Mouse (Mus musculus): ENCODE measurements around the gene Cd59b. TPM values are rescaled to one million over a fixed set of nuclear protein-coding genes. Genes with fewer than 3 reads are reported as not detected.
"Not testable (repeated sequence)": the region's sequence is repeated elsewhere in the genome, so short reads cannot be mapped to it uniquely, and the experiment has no call there.

The Cd59b gene
- polyA plus RNA-seq, 1 experiment: not detected

DNA sequence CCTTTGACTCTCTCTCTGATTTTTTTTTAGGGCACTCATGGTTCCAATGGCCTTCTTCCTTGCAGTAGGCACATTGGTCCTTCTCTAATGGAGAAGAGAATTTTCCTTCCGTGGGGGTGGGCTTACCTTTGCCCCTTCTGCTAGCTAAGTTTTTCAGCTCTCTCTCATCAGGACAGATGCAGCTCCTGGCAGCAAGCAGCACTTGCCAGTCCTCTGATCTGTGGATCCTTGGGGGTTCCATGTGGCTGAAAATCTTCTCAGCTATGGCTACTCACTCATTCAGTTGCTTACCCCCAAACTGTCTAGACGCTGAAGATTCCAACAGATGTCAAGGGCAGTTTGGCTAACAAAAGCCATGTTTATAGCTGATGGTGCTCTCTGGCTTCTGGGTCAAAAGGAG is 23.7 kb downstream of the Cd59b start:
- Histone ChIP-seq H3K27ac (ENCODE audit: insufficient read depth, low read depth, low read length) (no peak overlapping the region), H3K4me1 (ENCODE audit: control insufficient read depth, insufficient read depth, low read length) (no peaks in the 10 kb centered on the region), H3K4me3 (ENCODE audit: insufficient read depth, low read depth, low read length) (no peak overlapping the region)
- WGBS: 87% methylated on average over 2 of the region's 2 CpGs
- TF ChIP-seq CTCF (IDR thresholded peaks at IDR 0.05; ENCODE audit: insufficient read depth, low read depth, low read length): no peak
- no peak for TF ChIP-seq POLR2A (IDR thresholded peaks at IDR 0.05; ENCODE audit: insufficient read depth, low read depth, low read length)

GRCm38 (mm10) chr2:104095741-104096213 is 26.1 kb downstream of the Cd59b start, which contains the start of gene Cd59a:
Gene Cd59a, plus strand, starts transcription at chr2:104095801.
- 21% methylated on average over 15 of the region's 15 CpGs for whole genome bisulfite sequencing
- Histone ChIP-seq H3K27ac (ENCODE audit: insufficient read depth, low read depth, low read length) (0 out of 2 replicates have a peak within 1 kb of the TSS, but pooled peaks have one; percentile 36), H3K4me3 (ENCODE audit: insufficient read depth, low read depth, low read length) (peak within 1 kb of the TSS; percentile 39), H3K4me1 (ENCODE audit: control insufficient read depth, insufficient read depth, low read length) (no peaks in the 10 kb centered on the region)
- TF ChIP-seq POLR2A (IDR thresholded peaks at IDR 0.05; ENCODE audit: insufficient read depth, low read depth, low read length) (no peak), CTCF (IDR thresholded peaks at IDR 0.05; ENCODE audit: insufficient read depth, low read depth, low read length) (no peak)

DNA sequence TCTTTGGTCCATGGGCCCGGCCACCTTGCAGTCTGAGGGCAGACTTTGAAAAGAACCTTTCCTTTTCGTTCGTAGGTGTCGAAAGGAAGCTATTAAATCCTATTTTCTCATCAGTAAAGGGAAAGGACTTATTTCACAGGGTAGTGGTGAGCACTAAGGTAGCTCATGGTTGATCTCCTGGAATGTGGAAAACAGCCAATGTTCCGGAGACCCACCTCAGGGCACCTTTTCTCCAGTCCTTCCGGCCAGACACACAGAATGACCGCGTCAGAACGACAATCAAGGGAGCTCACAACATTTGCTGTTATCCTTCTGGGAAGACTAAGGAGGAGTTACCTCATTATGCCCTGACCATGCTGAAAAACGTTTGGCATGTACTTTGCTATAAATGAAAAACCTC is 26.6 kb downstream of the Cd59b start:
- 0 out of 2 replicates have a peak overlapping the region, but pooled peaks have one; percentile 36 for H3K27ac ChIP-seq (ENCODE audit: insufficient read depth, low read depth, low read length)
- 68% methylated on average over 10 of the region's 10 CpGs for WGBS
- peak overlapping the region; percentile 39 for H3K4me3 ChIP-seq (ENCODE audit: insufficient read depth, low read depth, low read length)
- H3K4me1 ChIP-seq (ENCODE audit: control insufficient read depth, insufficient read depth, low read length): no peaks in the 10 kb centered on the region
- TF ChIP-seq POLR2A (IDR thresholded peaks at IDR 0.05; ENCODE audit: insufficient read depth, low read depth, low read length): no peak
- no peak for TF ChIP-seq CTCF (IDR thresholded peaks at IDR 0.05; ENCODE audit: insufficient read depth, low read depth, low read length)

DNA sequence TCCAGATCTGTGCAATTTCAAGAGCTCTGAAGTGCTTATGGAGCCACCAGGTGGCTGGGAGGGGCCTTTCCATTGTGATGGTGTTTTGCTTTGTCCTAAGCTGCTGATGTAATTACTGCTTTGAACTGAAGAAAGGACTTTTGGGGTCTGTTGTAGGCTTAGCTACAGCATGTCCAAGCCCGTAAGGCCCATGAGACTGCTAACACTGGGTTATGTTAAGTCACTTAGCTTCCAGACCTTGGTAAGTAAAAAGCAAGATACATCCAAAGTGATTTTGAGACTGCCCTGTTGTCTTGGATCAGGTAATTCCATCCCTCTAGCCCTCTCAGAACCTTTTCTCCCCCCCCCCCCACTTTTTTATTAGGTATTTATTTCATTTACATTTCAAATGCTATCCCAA is 27.1 kb downstream of the Cd59b start:
- not testable (repeated sequence) for H3K4me3 ChIP-seq (ENCODE audit: insufficient read depth, low read depth, low read length); H3K27ac ChIP-seq (ENCODE audit: insufficient read depth, low read depth, low read length); H3K4me1 ChIP-seq (ENCODE audit: control insufficient read depth, insufficient read depth, low read length)
- 92% methylated on average over 1 of the region's 1 CpGs for WGBS

DNA sequence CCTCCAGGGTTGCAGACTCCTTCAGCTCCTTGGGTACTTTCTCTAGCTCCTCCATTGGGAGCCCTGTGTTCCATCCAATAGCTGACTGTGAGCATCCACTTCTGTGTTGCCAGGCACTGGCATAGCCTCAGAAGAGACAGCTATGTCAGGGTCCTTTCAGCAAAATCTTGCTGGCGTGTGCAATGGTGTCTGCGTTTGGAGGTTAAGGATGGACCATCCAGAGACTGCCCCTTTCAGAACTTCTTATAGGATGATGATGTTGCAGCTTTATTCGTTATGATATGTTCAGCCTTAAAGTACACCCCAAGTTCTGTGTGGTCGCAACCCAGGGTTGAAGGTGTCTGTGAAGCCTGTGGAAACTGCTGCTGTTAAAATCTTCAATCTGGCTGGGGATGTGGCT is 27.7 kb downstream of the Cd59b start:
- 97% methylated on average over 4 of the region's 4 CpGs for WGBS
- not testable (repeated sequence) for H3K4me1 ChIP-seq (ENCODE audit: control insufficient read depth, insufficient read depth, low read length); H3K4me3 ChIP-seq (ENCODE audit: insufficient read depth, low read depth, low read length); H3K27ac ChIP-seq (ENCODE audit: insufficient read depth, low read depth, low read length)

GRCm38 (mm10) chr2:104098529-104099230 is 29.0 kb downstream of the Cd59b start:
- Histone ChIP-seq H3K4me3 (ENCODE audit: insufficient read depth, low read depth, low read length) (no peak overlapping the region), H3K4me1 (ENCODE audit: control insufficient read depth, insufficient read depth, low read length) (no peaks in the 10 kb centered on the region), H3K27ac (ENCODE audit: insufficient read depth, low read depth, low read length) (no peak overlapping the region)
- TF ChIP-seq POLR2A (IDR thresholded peaks at IDR 0.05; ENCODE audit: insufficient read depth, low read depth, low read length) (no peak), CTCF (IDR thresholded peaks at IDR 0.05; ENCODE audit: insufficient read depth, low read depth, low read length) (no peak)
- 71% methylated on average over 3 of the region's 3 CpGs for WGBS

DNA sequence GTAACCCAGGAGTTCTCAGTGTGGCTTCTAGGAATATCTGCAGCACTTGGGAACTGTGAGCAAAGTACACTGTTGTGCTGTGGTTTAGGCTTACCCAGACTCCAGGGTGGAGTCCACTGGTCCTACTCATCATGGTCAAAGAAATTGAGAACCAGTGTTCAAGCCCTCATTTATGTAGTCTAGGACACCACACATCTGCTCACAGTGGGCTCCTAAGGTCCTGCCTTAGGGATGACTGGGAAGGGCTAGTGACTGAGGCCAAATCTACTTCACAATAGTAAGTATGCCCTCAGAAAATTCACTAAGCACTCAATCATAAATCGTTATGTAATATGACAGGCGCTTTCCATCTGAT is 29.6 kb downstream of the Cd59b start:
- TF ChIP-seq POLR2A (IDR thresholded peaks at IDR 0.05; ENCODE audit: insufficient read depth, low read depth, low read length): no peak
- no peak for TF ChIP-seq CTCF (IDR thresholded peaks at IDR 0.05; ENCODE audit: insufficient read depth, low read depth, low read length)
- Histone ChIP-seq H3K4me1 (ENCODE audit: control insufficient read depth, insufficient read depth, low read length) (no peaks in the 10 kb centered on the region), H3K4me3 (ENCODE audit: insufficient read depth, low read depth, low read length) (no peak overlapping the region), H3K27ac (ENCODE audit: insufficient read depth, low read depth, low read length) (no peak overlapping the region)
- 97% methylated on average over 2 of the region's 2 CpGs for WGBS

DNA sequence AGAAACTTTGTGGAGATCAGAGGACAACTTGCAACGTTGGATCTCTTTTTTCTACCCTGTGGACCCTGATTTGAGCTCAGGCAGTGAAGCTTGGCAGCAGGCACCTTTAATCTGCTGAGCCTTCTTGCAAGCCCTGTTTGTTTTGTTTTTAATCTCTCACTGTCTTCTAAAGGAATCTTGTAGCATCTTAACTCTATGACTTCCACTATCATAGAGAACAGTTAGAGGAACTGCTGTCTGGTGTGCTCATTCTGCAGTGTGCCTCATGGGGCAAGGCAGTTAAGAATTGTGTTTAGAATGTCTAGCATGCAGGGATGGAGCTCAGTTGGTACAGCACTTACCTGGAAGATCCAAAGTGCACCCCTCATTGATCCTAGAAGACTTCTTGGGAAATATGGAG is 30.3 kb downstream of the Cd59b start:
- Histone ChIP-seq H3K4me3 (ENCODE audit: insufficient read depth, low read depth, low read length) (no peak overlapping the region), H3K27ac (ENCODE audit: insufficient read depth, low read depth, low read length) (no peak overlapping the region), H3K4me1 (ENCODE audit: control insufficient read depth, insufficient read depth, low read length) (no peaks in the 10 kb centered on the region)
- TF ChIP-seq CTCF (IDR thresholded peaks at IDR 0.05; ENCODE audit: insufficient read depth, low read depth, low read length) (no peak), POLR2A (IDR thresholded peaks at IDR 0.05; ENCODE audit: insufficient read depth, low read depth, low read length) (no peak)
- WGBS: 85% methylated on average over 1 of the region's 1 CpGs

- TF ChIP-seq CTCF (IDR thresholded peaks at IDR 0.05; ENCODE audit: insufficient read depth, low read depth, low read length) (no peak), POLR2A (IDR thresholded peaks at IDR 0.05; ENCODE audit: insufficient read depth, low read depth, low read length) (no peak)
- Histone ChIP-seq H3K4me1 (ENCODE audit: control insufficient read depth, insufficient read depth, low read length) (no peaks in the 10 kb centered on the region), H3K27ac (ENCODE audit: insufficient read depth, low read depth, low read length) (no peak overlapping the region), H3K4me3 (ENCODE audit: insufficient read depth, low read depth, low read length) (no peak overlapping the region)
- WGBS: 92% methylated on average over 6 of the region's 6 CpGs
Observed at GRCm38 (mm10) chr2:104104800-104105199, 35.2 kb downstream of the Cd59b start.

DNA sequence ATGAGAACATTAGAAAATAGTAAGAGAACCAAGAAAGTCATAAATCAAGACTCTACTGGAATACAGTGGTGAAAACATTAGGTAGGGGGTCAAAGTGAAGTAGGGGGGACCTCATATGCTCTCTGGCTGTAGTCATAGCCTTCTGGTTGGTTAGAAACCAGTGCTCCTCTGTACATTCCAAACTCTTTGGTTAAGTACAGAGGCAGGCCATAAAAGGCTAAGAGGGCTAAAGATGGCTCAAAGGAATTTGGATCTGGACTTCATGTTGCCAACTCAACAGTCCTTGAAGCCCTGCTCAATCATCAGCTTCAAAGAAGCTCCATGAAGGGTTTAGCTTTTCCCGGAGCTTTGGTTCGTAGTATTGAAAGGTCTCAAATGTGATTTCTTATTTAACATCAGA is 39.4 kb downstream of the Cd59b start:
- H3K4me1 ChIP-seq (ENCODE audit: control insufficient read depth, insufficient read depth, low read length); H3K27ac ChIP-seq (ENCODE audit: insufficient read depth, low read depth, low read length); H3K4me3 ChIP-seq (ENCODE audit: insufficient read depth, low read depth, low read length): not testable (repeated sequence)
- WGBS: 92% methylated on average over 2 of the region's 2 CpGs

Data from olfactory bulb, adult 2 months (tissue).